Mouse (Mus musculus) brain, embryonic 14.5 days (tissue): Measurements from ENCODE around the gene Oaz3.

ENCODE experiments used
- CTCF ChIP-seq: fragments of 200-500 bp; IDR thresholded peaks from 2 replicates; pipeline ENCODE4 v1.5.1; 2012; ENCODE audit warnings: inconsistent platforms, mild to moderate bottlenecking, moderate library complexity, borderline replicate concordance; ENCODE audit not compliant: insufficient read depth, insufficient read length; ENCODE audit errors: extremely low read depth
- POLR2A ChIP-seq: fragments of 200-500 bp; IDR thresholded peaks from 2 replicates; pipeline ENCODE4 v1.6.1; 2012; ENCODE audit warnings: mild to moderate bottlenecking, inconsistent platforms, borderline replicate concordance; ENCODE audit not compliant: poor library complexity, insufficient read depth, insufficient read length, severe bottlenecking; ENCODE audit errors: extremely low read depth

- TF ChIP-seq CTCF (no peak), POLR2A (no peak)
These were observed 43.9 kb downstream of the Oaz3 start for GRCm38 (mm10) chr3:94399663-94400310.
